Mouse (Mus musculus) intestine, embryonic 15.5 days (tissue): ENCODE measurements around the gene Flt3. TPM values are rescaled to one million over a fixed set of nuclear protein-coding genes. Genes with fewer than 3 reads are reported as not detected.

Source experiments
- ATAC-seq: fragments of 200-750 bp; cut with Nextera tagmentation; 2 replicates; pipeline ENCODE4 v1.8.0; 2017; ENCODE audit warnings: moderate TSS enrichment, moderate library complexity
- H3K27ac ChIP-seq: fragments of 300-500 bp; sonication (generic); 2 replicates; pipeline ENCODE4 v1.5.1; 2015; ENCODE audit warnings: mild to moderate bottlenecking, inconsistent platforms
- H3K27me3 ChIP-seq: fragments of 300-500 bp; sonication (generic); replicated peaks from 2 replicates; pipeline ENCODE4 v1.6.1; 2015; ENCODE audit warnings: inconsistent platforms
- H3K36me3 ChIP-seq: fragments of 300-500 bp; sonication (generic); 2 replicates; pipeline ENCODE4 v1.6.1; 2015; ENCODE audit warnings: inconsistent platforms
- H3K4me1 ChIP-seq: fragments of 300-500 bp; sonication (generic); replicated peaks from 2 replicates; pipeline ENCODE4 v1.6.1; 2015; ENCODE audit warnings: inconsistent platforms
- H3K4me2 ChIP-seq: fragments of 300-500 bp; sonication (generic); replicated peaks from 2 replicates; pipeline ENCODE4 v1.6.1; 2015; ENCODE audit warnings: mild to moderate bottlenecking, inconsistent platforms
- H3K4me3 ChIP-seq: fragments of 300-500 bp; sonication (generic); replicated peaks from 2 replicates; pipeline ENCODE4 v1.5.1; 2015; ENCODE audit warnings: inconsistent platforms
- H3K9ac ChIP-seq: fragments of 300-500 bp; sonication (generic); 2 replicates; pipeline ENCODE4 v1.6.1; 2015; ENCODE audit warnings: inconsistent platforms
- H3K9me3 ChIP-seq: fragments of 300-500 bp; sonication (generic); 2 replicates; pipeline ENCODE4 v1.6.1; 2016; ENCODE audit warnings: inconsistent platforms
- WGBS: fragments of 180-500 bp; shearing (Covaris S2); methylation state at CpG from one replicate; pipeline ENCODE4 v1.1.7; 2015; 5-methylcytosine and 5-hydroxymethylcytosine counted together
- polyA plus RNA-seq: library from polyadenylated mRNA; unstranded; fragments of >200 nt; fragmentation: Nextera tagmentation; extraction: Ambion mirVana; gene quantifications from 2 replicates; pipeline ENCODE4 v1.2.1, GENCODE M21; 2015

The Flt3 gene
- polyA plus RNA-seq, 1 experiment from 2014 or later = 0.31 TPM

GRCm38 (mm10) chr5:147432927-147433326 is 32.6 kb upstream of the Flt3 start:
- H3K4me1 ChIP-seq = peaks cover 30% of the 10 kb centered on the region
- H3K9ac ChIP-seq = no peak overlapping the region

GRCm38 (mm10) chr5:147430936-147431839 is 30.9 kb upstream of the Flt3 start:
- H3K27me3 ChIP-seq = no peaks in the 10 kb centered on the region
- ATAC-seq = peak; percentile 72
- peak overlapping the region; percentile 99 for H3K27ac ChIP-seq
- WGBS = 1% methylated on average over 66 of the region's 68 CpGs
- no peaks in the 10 kb centered on the region for H3K9me3 ChIP-seq
- no peaks in the 10 kb centered on the region for H3K36me3 ChIP-seq
- H3K4me1 ChIP-seq = peaks cover 27% of the 10 kb centered on the region
- H3K9ac ChIP-seq = peak overlapping the region; percentile 96
- H3K4me3 ChIP-seq = peak overlapping the region; percentile 99
- peak overlapping the region; percentile 70 for H3K4me2 ChIP-seq

More at GRCm38 (mm10) chr5:147432927-147433326, 32.6 kb upstream of the Flt3 start:
- Histone ChIP-seq H3K36me3 (no peaks in the 10 kb centered on the region), H3K9me3 (no peaks in the 10 kb centered on the region), H3K27me3 (no peaks in the 10 kb centered on the region), H3K4me2 (no peak overlapping the region), H3K4me3 (no peak overlapping the region), H3K27ac (no peak overlapping the region)
- no peak for ATAC-seq
- WGBS = 88% methylated on average over 8 of the region's 8 CpGs

- H3K27ac ChIP-seq = peak overlapping the region; percentile 99
- H3K4me3 ChIP-seq = peak overlapping the region; percentile 99
- no peaks in the 10 kb centered on the region for H3K9me3 ChIP-seq
- WGBS = under 1% methylated on average over 55 of the region's 91 CpGs
- peak overlapping the region; percentile 70 for H3K4me2 ChIP-seq
- peak; percentile 92 for ATAC-seq
- no peaks in the 10 kb centered on the region for H3K36me3 ChIP-seq
- no peaks in the 10 kb centered on the region for H3K27me3 ChIP-seq
- H3K9ac ChIP-seq = peak overlapping the region; percentile 96
- peaks cover 23% of the 10 kb centered on the region for H3K4me1 ChIP-seq
These were observed 30.2 kb upstream of the Flt3 start for GRCm38 (mm10) chr5:147430361-147430935.

- Histone ChIP-seq H3K9me3 (no peaks in the 10 kb centered on the region), H3K4me1 (peaks cover 16% of the 10 kb centered on the region), H3K36me3 (no peaks in the 10 kb centered on the region), H3K4me2 (peak within 1 kb of the TSS; percentile 70), H3K27me3 (no peaks in the 10 kb centered on the region), H3K9ac (peak within 1 kb of the TSS; percentile 96), H3K4me3 (peak within 1 kb of the TSS; percentile 99), H3K27ac (peak within 1 kb of the TSS; percentile 99)
- under 1% methylated on average over 51 of the region's 51 CpGs for WGBS
- ATAC-seq = peak; percentile 94
These were observed 29.4 kb upstream of the Flt3 start, which contains the start of gene Pan3 for GRCm38 (mm10) chr5:147429535-147430305. Gene Pan3 (plus strand): TSS chr5:147430161.

- WGBS = 71% methylated on average over 4 of the region's 4 CpGs
These were observed 25.9 kb upstream of the Flt3 start for GRCm38 (mm10) chr5:147426048-147426805.

GRCm38 (mm10) chr5:147423612-147424011 is 23.3 kb upstream of the Flt3 start:
- H3K9ac ChIP-seq = no peak overlapping the region
- 0 out of 2 replicates have a peak, but pooled peaks have one; percentile 10 for ATAC-seq
- no peaks in the 10 kb centered on the region for H3K4me1 ChIP-seq
- H3K27ac ChIP-seq = no peak overlapping the region
- H3K4me2 ChIP-seq = no peak overlapping the region
- 43% methylated on average over 6 of the region's 6 CpGs for WGBS
- no peak overlapping the region for H3K4me3 ChIP-seq
- H3K36me3 ChIP-seq = no peaks in the 10 kb centered on the region
- no peaks in the 10 kb centered on the region for H3K27me3 ChIP-seq
- H3K9me3 ChIP-seq = no peaks in the 10 kb centered on the region

More at GRCm38 (mm10) chr5:147426048-147426805, 25.9 kb upstream of the Flt3 start:
- Histone ChIP-seq H3K4me1 (no peaks in the 10 kb centered on the region; the same call in 1 of the 2 replicates), H3K27ac (no peak overlapping the region), H3K36me3 (no peaks in the 10 kb centered on the region), H3K9ac (no peak overlapping the region), H3K4me2 (no peak overlapping the region), H3K4me3 (no peak overlapping the region), H3K27me3 (no peaks in the 10 kb centered on the region), H3K9me3 (no peaks in the 10 kb centered on the region)
- ATAC-seq = no peak

GRCm38 (mm10) chr5:147418394-147419121 is 18.3 kb upstream of the Flt3 start:
- 38% methylated on average over 10 of the region's 10 CpGs for WGBS
- no peak overlapping the region for H3K27ac ChIP-seq
- no peak overlapping the region for H3K4me3 ChIP-seq
- no peaks in the 10 kb centered on the region for H3K36me3 ChIP-seq
- H3K4me2 ChIP-seq = no peak overlapping the region
- no peaks in the 10 kb centered on the region for H3K4me1 ChIP-seq
- no peaks in the 10 kb centered on the region for H3K27me3 ChIP-seq
- no peak for ATAC-seq
- H3K9me3 ChIP-seq = no peaks in the 10 kb centered on the region
- no peak overlapping the region for H3K9ac ChIP-seq

GRCm38 (mm10) chr5:147417986-147418385 is 17.7 kb upstream of the Flt3 start:
- WGBS = 78% methylated on average over 1 of the region's 1 CpGs
- H3K4me2 ChIP-seq = no peak overlapping the region
- H3K4me1 ChIP-seq = no peaks in the 10 kb centered on the region
- H3K27ac ChIP-seq = no peak overlapping the region
- no peak overlapping the region for H3K4me3 ChIP-seq
- H3K27me3 ChIP-seq = no peaks in the 10 kb centered on the region
- no peak for ATAC-seq
- no peak overlapping the region for H3K9ac ChIP-seq
- no peaks in the 10 kb centered on the region for H3K36me3 ChIP-seq
- H3K9me3 ChIP-seq = no peaks in the 10 kb centered on the region

GRCm38 (mm10) chr5:147410585-147410984 is 10.3 kb upstream of the Flt3 start:
- Histone ChIP-seq H3K36me3 (no peaks in the 10 kb centered on the region), H3K4me3 (no peak overlapping the region), H3K9me3 (no peaks in the 10 kb centered on the region), H3K4me2 (no peak overlapping the region), H3K4me1 (no peaks in the 10 kb centered on the region), H3K27ac (no peak overlapping the region), H3K9ac (no peak overlapping the region), H3K27me3 (no peaks in the 10 kb centered on the region)
- WGBS = 86% methylated on average over 6 of the region's 6 CpGs
- ATAC-seq = no peak

- no peaks in the 10 kb centered on the region for H3K36me3 ChIP-seq
- H3K27ac ChIP-seq = no peak overlapping the region
- no peaks in the 10 kb centered on the region for H3K9me3 ChIP-seq
- no peaks in the 10 kb centered on the region for H3K27me3 ChIP-seq
- peak overlapping the region; percentile 16; the same call in 1 of the 2 replicates for H3K4me3 ChIP-seq
- H3K4me1 ChIP-seq = no peaks in the 10 kb centered on the region
- WGBS = 57% methylated on average over 29 of the region's 29 CpGs
- no peak overlapping the region for H3K9ac ChIP-seq
- H3K4me2 ChIP-seq = peak overlapping the region; percentile 37
- ATAC-seq = no peak
These were observed 8.4 kb upstream of the Flt3 start for GRCm38 (mm10) chr5:147408731-147409130.

- Histone ChIP-seq H3K4me3 (no peak overlapping the region), H3K9me3 (no peaks in the 10 kb centered on the region), H3K4me2 (no peak overlapping the region), H3K9ac (no peak overlapping the region), H3K36me3 (no peaks in the 10 kb centered on the region), H3K27me3 (peaks cover 9% of the 10 kb centered on the region), H3K4me1 (no peaks in the 10 kb centered on the region), H3K27ac (no peak overlapping the region)
- 76% methylated on average over 5 of the region's 5 CpGs for WGBS
- no peak for ATAC-seq
These were observed 5.8 kb upstream of the Flt3 start for GRCm38 (mm10) chr5:147406135-147406534.
